Mouse (Mus musculus): Measurements from ENCODE around the gene Crtc1. TPM values are rescaled to one million over a fixed set of nuclear protein-coding genes. Genes with fewer than 3 reads are reported as not detected.

Crtc1 gene
- polyA plus RNA-seq, 1 experiment, result 9.6 TPM

- H3K36me3 ChIP-seq (ENCODE audit: control insufficient read depth, insufficient read depth), result no peaks in the 10 kb centered on the region
- no peak overlapping the region for H3ac ChIP-seq (ENCODE audit: control insufficient read depth, insufficient read length)
- TF ChIP-seq POLR2AphosphoS2 (IDR thresholded peaks at IDR 0.05; ENCODE audit: insufficient read length, low read depth) (no peak), TCF12 (IDR thresholded peaks at IDR 0.05; ENCODE audit: insufficient read depth, poor library complexity, severe bottlenecking) (no peak), USF1 (IDR thresholded peaks at IDR 0.05; ENCODE audit: low read depth) (no peak), MAX (IDR thresholded peaks at IDR 0.05; ENCODE audit: low read depth) (no peak), TCF3 (IDR thresholded peaks at IDR 0.05; ENCODE audit: insufficient read length, low read depth) (no peak), MYOD1 (IDR thresholded peaks at IDR 0.05; ENCODE audit: control insufficient read depth in 1 of 3, insufficient read length in 2 of 3, low read depth in 2 of 3) (no peak), E2F4 (IDR thresholded peaks at IDR 0.05; ENCODE audit: insufficient read depth) (no peak), MYOG (IDR thresholded peaks at IDR 0.05; ENCODE audit: control insufficient read depth in 1 of 3, insufficient read depth in 1 of 3, insufficient read length in 2 of 3, low read depth in 2 of 3) (no peak), REST (IDR thresholded peaks at IDR 0.05; ENCODE audit: insufficient read depth, insufficient read length) (no peak), POLR2A (IDR thresholded peaks at IDR 0.05; ENCODE audit: insufficient read length, low read depth) (no peak), CEBPB (IDR thresholded peaks at IDR 0.05; ENCODE audit: insufficient read depth, poor library complexity, severe bottlenecking) (no peak), SRF (IDR thresholded peaks at IDR 0.05; ENCODE audit: control insufficient read depth, insufficient read length, low read depth) (no peak)
- H3K79me2 ChIP-seq (ENCODE audit: control insufficient read depth, insufficient read depth), result no peaks in the 10 kb centered on the region
- no peak overlapping the region for H3K4me3 ChIP-seq
- H3K27me3 ChIP-seq (ENCODE audit: control insufficient read depth, insufficient read depth, insufficient read length), result peaks cover 11% of the 10 kb centered on the region
- H3K4me2 ChIP-seq (ENCODE audit: low read depth), result no peak overlapping the region
Measured at GRCm38 (mm10) chr8:70364066-70364465, 75.3 kb downstream of the Crtc1 start.

- H3ac ChIP-seq (ENCODE audit: control insufficient read depth, insufficient read length), result no peak overlapping the region
- no peaks in the 10 kb centered on the region for H3K79me2 ChIP-seq (ENCODE audit: control insufficient read depth, insufficient read depth)
- H3K36me3 ChIP-seq (ENCODE audit: control insufficient read depth, insufficient read depth), result no peaks in the 10 kb centered on the region
- no peak overlapping the region for H3K4me3 ChIP-seq
- no peak overlapping the region for H3K4me2 ChIP-seq (ENCODE audit: low read depth)
- peaks cover 11% of the 10 kb centered on the region for H3K27me3 ChIP-seq (ENCODE audit: control insufficient read depth, insufficient read depth, insufficient read length)
- TF ChIP-seq POLR2A (IDR thresholded peaks at IDR 0.05; ENCODE audit: insufficient read length, low read depth) (no peak), E2F4 (IDR thresholded peaks at IDR 0.05; ENCODE audit: insufficient read depth) (no peak), MYOG (IDR thresholded peaks at IDR 0.05; ENCODE audit: control insufficient read depth in 1 of 3, insufficient read depth in 1 of 3, insufficient read length in 2 of 3, low read depth in 2 of 3) (no peak), TCF3 (IDR thresholded peaks at IDR 0.05; ENCODE audit: insufficient read length, low read depth) (no peak), REST (IDR thresholded peaks at IDR 0.05; ENCODE audit: insufficient read depth, insufficient read length) (no peak), USF1 (IDR thresholded peaks at IDR 0.05; ENCODE audit: low read depth) (no peak)
Measured at GRCm38 (mm10) chr8:70361484-70362032, 77.8 kb downstream of the Crtc1 start.

GRCm38 (mm10) chr8:70360769-70361168, 78.6 kb downstream of the Crtc1 start:
- H3K36me3 ChIP-seq (ENCODE audit: control insufficient read depth, insufficient read depth), result no peaks in the 10 kb centered on the region
- H3ac ChIP-seq (ENCODE audit: control insufficient read depth, insufficient read length), result no peak overlapping the region
- TF ChIP-seq MYOG (IDR thresholded peaks at IDR 0.05; ENCODE audit: control insufficient read depth in 1 of 3, insufficient read depth in 1 of 3, insufficient read length in 2 of 3, low read depth in 2 of 3) (no peak), USF1 (IDR thresholded peaks at IDR 0.05; ENCODE audit: low read depth) (no peak), TCF12 (IDR thresholded peaks at IDR 0.05; ENCODE audit: insufficient read depth, poor library complexity, severe bottlenecking) (no peak), REST (IDR thresholded peaks at IDR 0.05; ENCODE audit: insufficient read depth, insufficient read length) (no peak), SRF (IDR thresholded peaks at IDR 0.05; ENCODE audit: control insufficient read depth, insufficient read length, low read depth) (no peak), POLR2A (IDR thresholded peaks at IDR 0.05; ENCODE audit: insufficient read length, low read depth) (no peak)
- H3K27me3 ChIP-seq (ENCODE audit: control insufficient read depth, insufficient read depth, insufficient read length), result peaks cover 5% of the 10 kb centered on the region
- H3K4me3 ChIP-seq, result no peak overlapping the region
- no peaks in the 10 kb centered on the region for H3K79me2 ChIP-seq (ENCODE audit: control insufficient read depth, insufficient read depth)
- no peak overlapping the region for H3K4me2 ChIP-seq (ENCODE audit: low read depth)

GRCm38 (mm10) chr8:70359411-70359810, 80.0 kb downstream of the Crtc1 start:
- no peaks in the 10 kb centered on the region for H3K79me2 ChIP-seq (ENCODE audit: control insufficient read depth, insufficient read depth)
- peaks cover 5% of the 10 kb centered on the region for H3K27me3 ChIP-seq (ENCODE audit: control insufficient read depth, insufficient read depth, insufficient read length)
- H3K4me2 ChIP-seq (ENCODE audit: low read depth), result no peak overlapping the region
- H3K4me3 ChIP-seq, result no peak overlapping the region
- H3ac ChIP-seq (ENCODE audit: control insufficient read depth, insufficient read length), result no peak overlapping the region
- TF ChIP-seq TCF12 (IDR thresholded peaks at IDR 0.05; ENCODE audit: insufficient read depth, poor library complexity, severe bottlenecking) (no peak), REST (IDR thresholded peaks at IDR 0.05; ENCODE audit: insufficient read depth, insufficient read length) (peak; percentile 69)
- no peaks in the 10 kb centered on the region for H3K36me3 ChIP-seq (ENCODE audit: control insufficient read depth, insufficient read depth)

DNA sequence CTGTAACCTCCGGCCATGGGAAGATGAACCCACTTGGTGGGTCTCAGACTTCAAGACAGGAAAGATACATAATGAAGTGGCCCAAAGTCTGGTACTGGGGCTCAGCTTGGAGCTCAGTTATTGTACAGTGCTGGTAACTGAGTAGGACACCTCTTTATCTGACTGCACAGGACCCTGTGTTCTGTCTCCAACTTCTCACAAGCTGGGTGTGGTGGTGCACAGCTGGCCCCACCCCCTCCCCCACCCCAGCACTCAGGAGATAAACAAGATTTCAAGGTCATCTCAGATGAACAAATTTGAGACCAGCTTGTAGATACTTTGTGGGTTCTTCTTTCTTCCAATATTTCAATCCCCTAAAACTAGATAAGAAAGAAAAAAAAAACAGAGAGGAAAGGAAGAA, 83.3 kb downstream of the Crtc1 start:
- Histone ChIP-seq H3K4me2 (ENCODE audit: low read depth) (no peak overlapping the region), H3K79me2 (ENCODE audit: control insufficient read depth, insufficient read depth) (peaks cover 18% of the 10 kb centered on the region), H3K36me3 (ENCODE audit: control insufficient read depth, insufficient read depth) (no peaks in the 10 kb centered on the region), H3K4me3 (no peak overlapping the region), H3K27me3 (ENCODE audit: control insufficient read depth, insufficient read depth, insufficient read length) (no peaks in the 10 kb centered on the region), H3ac (ENCODE audit: control insufficient read depth, insufficient read length) (no peak overlapping the region)
- TF ChIP-seq CEBPB (IDR thresholded peaks at IDR 0.05; ENCODE audit: insufficient read depth, poor library complexity, severe bottlenecking), result no peak
- no peak for TF ChIP-seq POLR2A (IDR thresholded peaks at IDR 0.05; ENCODE audit: insufficient read length, low read depth)
- TF ChIP-seq SRF (IDR thresholded peaks at IDR 0.05; ENCODE audit: control insufficient read depth, insufficient read length, low read depth), result no peak
- TF ChIP-seq MAX (IDR thresholded peaks at IDR 0.05; ENCODE audit: low read depth), result no peak
- no peak for TF ChIP-seq USF1 (IDR thresholded peaks at IDR 0.05; ENCODE audit: low read depth)
- no peak for TF ChIP-seq TCF3 (IDR thresholded peaks at IDR 0.05; ENCODE audit: insufficient read length, low read depth)
- TF ChIP-seq REST (IDR thresholded peaks at IDR 0.05; ENCODE audit: insufficient read depth, insufficient read length), result no peak
- no peak for TF ChIP-seq TCF12 (IDR thresholded peaks at IDR 0.05; ENCODE audit: insufficient read depth, poor library complexity, severe bottlenecking)
- no peak for TF ChIP-seq E2F4 (IDR thresholded peaks at IDR 0.05; ENCODE audit: insufficient read depth)
- TF ChIP-seq POLR2AphosphoS2 (IDR thresholded peaks at IDR 0.05; ENCODE audit: insufficient read length, low read depth), result no peak
- TF ChIP-seq MYOD1 (IDR thresholded peaks at IDR 0.05; ENCODE audit: control insufficient read depth in 1 of 3, insufficient read length in 2 of 3, low read depth in 2 of 3), result no peak
- TF ChIP-seq MYOG (IDR thresholded peaks at IDR 0.05; ENCODE audit: control insufficient read depth in 1 of 3, insufficient read depth in 1 of 3, insufficient read length in 2 of 3, low read depth in 2 of 3), result no peak
